Mouse (Mus musculus) testis, adult 2 months (tissue): ENCODE measurements at regions not wholly inside any gene's neighbourhood (a gene's known extent, or its start where the extent isn't known, plus 50 kb on each side); places are given as distances from the start of the nearest gene placed in this dataset.

ENCODE experiments used
- CTCF ChIP-seq: fragments of 200-500 bp; IDR thresholded peaks from 2 replicates; pipeline ENCODE4 v1.5.1; 2012; ENCODE audit warnings: low read depth, mild to moderate bottlenecking, inconsistent platforms, low read length, moderate library complexity; ENCODE audit not compliant: control insufficient read depth, insufficient read depth, insufficient replicate concordance
- POLR2A ChIP-seq: fragments of 200-500 bp; IDR thresholded peaks from 2 replicates; pipeline ENCODE4 v1.6.1; 2012; ENCODE audit warnings: low read depth, mild to moderate bottlenecking, inconsistent platforms, low read length, moderate library complexity; ENCODE audit not compliant: control insufficient read depth

- TF ChIP-seq CTCF = no peak
- TF ChIP-seq POLR2A = no peak
Observed at GRCm38 (mm10) chr19:54099769-54100168, 55.8 kb downstream of the Adra2a start.
